Mouse (Mus musculus) olfactory bulb, adult 2 months (tissue): ENCODE data around the gene Gm15517.

Experiments used
- CTCF ChIP-seq: fragments of 200-500 bp; IDR thresholded peaks from 2 replicates; pipeline ENCODE4 v1.5.1; 2012; ENCODE audit warnings: low read depth, mild to moderate bottlenecking, low read length, moderate library complexity; ENCODE audit not compliant: insufficient read depth
- POLR2A ChIP-seq: fragments of 200-500 bp; IDR thresholded peaks from 2 replicates; pipeline ENCODE4 v1.6.1; 2012; ENCODE audit warnings: mild to moderate bottlenecking, low read depth, low read length, moderate library complexity; ENCODE audit not compliant: insufficient read depth

DNA sequence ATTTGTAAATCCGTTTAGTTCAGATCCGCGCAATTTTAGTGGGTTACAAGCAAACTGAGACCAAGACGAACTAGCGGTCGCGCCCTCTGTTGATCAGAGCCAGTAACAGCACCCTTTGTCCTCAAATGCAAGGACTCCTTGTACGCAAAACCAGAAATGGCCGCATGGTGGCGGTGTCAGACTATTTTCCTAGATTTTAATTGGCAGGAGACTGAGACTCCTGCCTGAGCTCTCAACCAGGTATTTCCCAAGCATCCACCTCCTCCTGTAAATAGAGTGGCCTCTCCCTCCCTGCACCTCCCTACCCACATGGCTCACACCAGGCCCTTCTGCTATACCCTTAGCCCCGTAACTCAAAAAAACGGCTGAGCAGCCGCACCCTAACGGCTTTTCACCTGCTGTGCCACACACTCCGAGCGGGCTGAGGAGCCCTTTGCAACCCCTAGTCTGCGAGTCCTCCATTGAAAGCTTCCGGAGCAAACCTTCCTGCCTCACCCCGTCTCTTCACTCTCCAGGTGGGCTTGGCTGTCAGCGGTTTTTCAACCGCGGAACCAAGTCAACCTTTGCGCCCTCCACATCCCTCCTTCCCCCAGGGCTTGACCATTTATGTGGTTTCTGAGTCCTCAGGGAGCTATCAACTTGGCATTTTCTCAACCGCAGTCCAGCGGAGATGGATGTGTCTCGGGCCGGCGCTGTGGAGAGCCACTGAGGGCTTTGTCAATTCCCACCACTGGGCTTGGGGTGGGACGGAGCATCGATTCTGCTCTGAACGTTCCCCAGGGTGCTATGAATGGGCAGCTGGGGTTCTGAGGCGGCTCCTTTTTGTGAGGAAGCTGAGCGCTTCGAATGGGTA, 1.8 kb downstream of the Gm15517 start:
- TF ChIP-seq CTCF = peak; percentile 62
- TF ChIP-seq POLR2A = no peak
